Mouse (Mus musculus): ENCODE measurements around the gene Rnf167.

- 0 out of 2 replicates have a peak, but pooled peaks have one; percentile 35 for TF ChIP-seq EP300 (IDR thresholded peaks at IDR 0.05; ENCODE audit: low read depth)
- TF ChIP-seq CTCF (IDR thresholded peaks at IDR 0.05; ENCODE audit: low read depth) = no peak
Observed at GRCm38 (mm10) chr11:70654198-70654922, 7.3 kb downstream of the Rnf167 start, which contains the start of gene Pfn1.
